Mouse (Mus musculus) layer of hippocampus, adult 2 months (tissue): ENCODE measurements around the gene Eif1ad. TPM values are rescaled to one million over a fixed set of nuclear protein-coding genes. Genes with fewer than 3 reads are reported as not detected.
A peak's percentile ranks its signal among the peaks of the same experiment; 100 is the strongest.
"Not testable (repeated sequence)": the region's sequence is repeated elsewhere in the genome, so short reads cannot be mapped to it uniquely, and the experiment has no call there.

Experiments
- DNase-seq, 2 experiments: peaks; one replicate each; pipeline ENCODE4 v3.0.0; 2022; ENCODE audit warnings: low spot score in 2 of 2
- H3K27ac ChIP-seq: fragments of 200-600 bp; 2 replicates; pipeline ENCODE4 v1.8.1; 2022
- H3K4me3 ChIP-seq: fragments of 200-600 bp; 2 replicates; pipeline ENCODE4 v1.8.1; 2022; ENCODE audit warnings: mild to moderate bottlenecking
- CTCF ChIP-seq: fragments of 200-600 bp; conservative IDR thresholded peaks from 2 replicates; pipeline ENCODE4 v1.8.1; 2022; ENCODE audit warnings: antibody characterized with exemption, mild to moderate bottlenecking, moderate library complexity
- long read RNA-seq, 2 experiments: library from polyadenylated mRNA; stranded (forward); transcript quantifications; one replicate each; pipeline ENCODE4 v2.0.0; 2021; ENCODE audit warnings: borderline mapping rate in 2 of 2
- total RNA-seq, 2 experiments: library from RNA; stranded (reverse); gene quantifications; 2 replicates each; pipeline ENCODE4 v1.2.3; 2021

The Eif1ad gene
- total RNA-seq = 10 to 100 TPM; 21.4 to 22.5 TPM
- long read RNA-seq, experiment 1, transcript Eif1ad-201 (6 exons, 2,556 nt) = major isoform, 17 of 22 reads
- long read RNA-seq, experiment 1, partial matches to known transcripts = 3 of 22 reads
- long read RNA-seq, experiment 1, other reads (novel, unspliced or antisense) = 2 of 22 reads
- long read RNA-seq, experiment 2, transcript Eif1ad-201 (6 exons, 2,556 nt) = major isoform, 29 of 37 reads
- long read RNA-seq, experiment 2, partial matches to known transcripts = 1 of 37 reads
- long read RNA-seq, experiment 2, other reads (novel, unspliced or antisense) = 7 of 37 reads

- Histone ChIP-seq H3K4me3 (peak within 1 kb of the TSS; percentile 88), H3K27ac (peak within 1 kb of the TSS; percentile 98)
- DNase-seq = peak; percentile 90 to 91
- peak; percentile 59 for TF ChIP-seq CTCF
Observed at GRCm38 (mm10) chr19:5366175-5367052, at the start of gene Eif1ad. Gene Eif1ad (plus strand): TSS chr19:5366741.

DNA sequence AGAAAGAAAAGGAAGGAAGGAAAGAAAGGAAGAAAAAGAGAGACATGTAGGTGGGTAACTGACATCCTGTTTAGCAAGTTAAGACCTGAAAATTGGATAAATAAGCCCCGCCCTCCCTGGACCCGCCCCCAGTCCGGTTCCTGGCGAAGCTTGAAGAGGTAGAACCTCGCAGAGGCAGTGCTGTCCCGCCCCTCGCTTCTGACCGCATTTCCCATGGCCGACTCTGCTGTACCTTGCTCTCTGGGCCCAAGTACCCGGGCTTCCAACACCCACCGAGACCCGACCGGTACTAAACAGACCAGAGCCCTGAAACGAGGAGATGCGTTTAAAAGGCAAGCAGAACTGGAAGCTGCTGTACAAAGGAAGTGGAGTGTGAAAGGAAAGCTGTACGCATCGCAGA, 42.7 kb upstream of the Eif1ad start:
- TF ChIP-seq CTCF = no peak
- no peak for DNase-seq
- Histone ChIP-seq H3K27ac (no peak overlapping the region), H3K4me3 (no peak overlapping the region)

DNA sequence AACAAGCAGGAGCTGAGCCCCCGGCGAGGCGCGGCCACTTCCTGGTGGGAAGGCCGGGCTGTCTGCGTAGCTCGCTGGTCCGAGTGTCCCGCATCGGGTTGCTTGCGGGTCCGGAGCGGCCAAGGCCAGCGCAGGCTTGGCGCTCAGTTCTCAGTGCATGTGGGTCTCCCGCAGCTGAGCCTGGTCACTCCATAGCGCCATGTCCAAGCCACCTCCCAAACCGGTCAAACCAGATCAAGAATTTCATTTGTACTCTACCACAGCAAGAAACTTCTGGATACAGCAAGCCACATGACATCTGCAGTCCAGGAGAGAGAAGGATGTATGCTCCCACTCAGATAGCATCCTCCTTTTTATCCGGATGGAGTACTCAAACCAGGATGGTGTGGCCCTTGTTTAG, 38.6 kb upstream of the Eif1ad start:
- no peak overlapping the region for H3K4me3 ChIP-seq
- no peak for TF ChIP-seq CTCF
- no peak overlapping the region for H3K27ac ChIP-seq
- DNase-seq = no peak

DNA sequence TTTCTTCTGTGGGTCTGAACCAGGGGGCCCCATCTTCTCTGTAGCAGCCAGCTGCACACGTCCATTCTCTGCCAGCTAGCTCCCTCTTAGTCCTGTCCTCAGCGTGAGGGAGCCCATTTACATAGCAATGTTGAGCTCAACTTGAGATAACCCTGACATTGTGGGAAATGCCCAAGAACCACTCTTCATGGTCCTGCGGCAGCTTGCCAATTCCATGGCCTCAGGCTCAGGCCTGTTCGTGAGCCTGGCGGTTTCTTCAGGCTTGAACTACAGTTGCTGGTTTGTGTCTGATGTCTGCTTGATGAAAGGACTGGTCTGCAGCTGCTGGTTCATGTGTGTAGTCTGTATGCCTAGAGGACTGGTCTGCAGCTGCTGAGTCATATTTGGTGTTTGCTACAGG, 31.8 kb upstream of the Eif1ad start:
- no peak for DNase-seq
- no peak overlapping the region for H3K4me3 ChIP-seq
- no peak for TF ChIP-seq CTCF
- no peak overlapping the region for H3K27ac ChIP-seq

GRCm38 (mm10) chr19:5335441-5335840, 31.1 kb upstream of the Eif1ad start, which contains the start of gene Catsper1:
Gene Catsper1 (plus strand): TSS chr19:5335741.
- H3K27ac ChIP-seq = no peak within 1 kb of the TSS
- no peak for DNase-seq
- TF ChIP-seq CTCF = no peak
- no peak within 1 kb of the TSS for H3K4me3 ChIP-seq

DNA sequence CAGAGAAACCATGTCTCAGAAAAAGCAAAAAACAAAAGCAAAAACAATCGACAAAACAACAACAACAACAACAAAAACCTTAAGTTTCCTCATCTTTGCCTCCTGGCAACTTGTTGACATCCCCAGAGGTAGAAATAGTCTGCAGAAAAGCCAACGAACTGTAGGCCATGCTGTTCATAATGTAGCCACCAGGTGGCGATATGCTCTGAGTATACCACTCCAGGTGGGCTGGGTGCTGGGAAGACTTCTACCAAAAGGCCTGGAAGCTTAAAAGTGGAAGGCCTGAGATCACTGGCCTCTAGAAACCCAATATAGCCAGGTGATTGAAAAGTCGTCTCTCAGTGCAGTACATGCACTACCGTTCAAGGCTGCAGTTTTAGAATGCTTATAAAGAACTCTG, 28.6 kb upstream of the Eif1ad start:
- H3K27ac ChIP-seq = no peak overlapping the region
- H3K4me3 ChIP-seq = no peak overlapping the region
- TF ChIP-seq CTCF = peak; percentile 99
- peak; percentile 70 to 86 for DNase-seq

- Histone ChIP-seq H3K4me3 (no peak overlapping the region), H3K27ac (no peak overlapping the region)
- TF ChIP-seq CTCF = no peak
- DNase-seq = no peak
Observed at GRCm38 (mm10) chr19:5341360-5341759, 25.2 kb upstream of the Eif1ad start.

- TF ChIP-seq CTCF = no peak
- no peak for DNase-seq
- no peak overlapping the region for H3K27ac ChIP-seq
- H3K4me3 ChIP-seq = no peak overlapping the region
Observed at GRCm38 (mm10) chr19:5345297-5346131, 21.0 kb upstream of the Eif1ad start.

- no peak for DNase-seq
- TF ChIP-seq CTCF = no peak
- no peak overlapping the region for H3K4me3 ChIP-seq
- H3K27ac ChIP-seq = no peak overlapping the region
Observed at GRCm38 (mm10) chr19:5348064-5348463, 18.5 kb upstream of the Eif1ad start.

- Histone ChIP-seq H3K27ac (peak overlapping the region; percentile 76), H3K4me3 (peak overlapping the region; percentile 57)
- TF ChIP-seq CTCF = peak; percentile 83
- no peak for DNase-seq
Observed at GRCm38 (mm10) chr19:5348526-5349501, 17.7 kb upstream of the Eif1ad start.

DNA sequence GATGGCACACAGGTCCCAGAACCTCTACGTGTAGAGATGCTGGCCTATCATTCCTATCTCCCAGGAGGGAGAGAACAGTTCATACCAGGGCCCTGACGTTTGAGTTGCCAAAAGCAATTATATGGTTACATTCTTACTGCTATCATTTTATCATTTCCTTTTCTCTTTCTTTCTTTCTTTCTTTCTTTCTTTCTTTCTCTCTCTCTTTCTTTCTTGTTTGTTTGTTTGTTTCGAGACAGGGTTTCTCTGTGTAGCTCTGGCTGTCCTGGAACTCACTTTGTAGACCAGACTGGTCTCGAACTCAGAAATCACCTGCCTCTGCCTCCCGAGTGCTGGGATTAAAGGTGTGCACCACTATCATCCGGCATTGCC, 17.1 kb upstream of the Eif1ad start, which contains the start of gene Cst6:
Gene Cst6 (minus strand): TSS at position 73 of the 372 bp plus-strand sequence.
- peak within 1 kb of the TSS; percentile 57 for H3K4me3 ChIP-seq

GRCm38 (mm10) chr19:5353609-5354008, 12.9 kb upstream of the Eif1ad start:
- Histone ChIP-seq H3K27ac (no peak overlapping the region), H3K4me3 (no peak overlapping the region)
- TF ChIP-seq CTCF = no peak
- no peak for DNase-seq

More for the DNA sequence above, 17.1 kb upstream of the Eif1ad start, which contains the start of gene Cst6:
- DNase-seq = not testable (repeated sequence)
- peak within 1 kb of the TSS; percentile 76 for H3K27ac ChIP-seq
